Mouse (Mus musculus) naive thymus-derived CD4-positive, alpha-beta T cell, adult 2 months (primary cell): Measurements from ENCODE around the gene Sept9.

ENCODE experiments used
- DNase-seq: peaks from one replicate; pipeline ENCODE4 v3.0.0-alpha.2; 2011; ENCODE audit warnings: low read depth

Sept9 gene

DNA sequence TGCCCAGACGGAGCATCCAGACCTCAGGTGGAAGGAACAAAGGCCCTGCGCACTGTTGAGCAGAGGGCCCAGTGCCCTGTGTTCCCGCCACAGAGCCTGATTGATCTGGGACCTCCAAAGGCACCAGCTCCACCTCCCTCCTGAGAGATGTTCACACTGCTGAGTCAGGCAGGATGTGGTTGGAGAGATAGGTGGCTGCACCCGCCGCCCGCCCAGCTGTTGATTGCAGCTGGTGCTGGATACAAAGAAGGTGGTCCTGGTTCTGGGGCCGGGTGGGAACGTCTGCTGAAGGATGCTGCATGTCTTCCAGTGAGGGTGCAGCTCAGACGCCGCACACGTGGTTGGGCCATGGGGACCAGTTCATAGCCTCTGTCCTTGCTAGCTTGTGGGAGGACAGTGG is 93.0 kb downstream of the Sept9 start:
- DNase-seq: peak; percentile 81

DNA sequence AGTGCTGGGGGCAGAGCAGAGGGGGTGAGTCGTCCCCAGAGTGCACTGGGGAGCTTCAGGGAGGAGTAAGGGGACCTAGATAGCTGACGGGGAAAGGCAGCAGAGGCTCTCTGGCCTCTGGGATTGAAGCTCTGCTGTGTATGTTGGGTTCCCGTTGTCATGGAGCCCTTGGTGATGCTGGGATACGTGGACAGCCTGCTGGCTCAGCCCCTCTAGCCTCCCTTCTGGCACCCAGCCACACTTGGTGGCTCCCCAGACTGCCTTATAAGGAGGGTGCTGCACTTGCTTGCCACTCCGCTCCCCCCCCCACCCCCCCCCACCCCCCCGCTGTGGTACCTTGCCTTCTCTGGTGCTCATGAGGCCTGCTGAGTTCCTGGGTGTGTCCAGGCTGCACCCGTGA is 95.8 kb downstream of the Sept9 start:
- DNase-seq: peak; percentile 48

DNA sequence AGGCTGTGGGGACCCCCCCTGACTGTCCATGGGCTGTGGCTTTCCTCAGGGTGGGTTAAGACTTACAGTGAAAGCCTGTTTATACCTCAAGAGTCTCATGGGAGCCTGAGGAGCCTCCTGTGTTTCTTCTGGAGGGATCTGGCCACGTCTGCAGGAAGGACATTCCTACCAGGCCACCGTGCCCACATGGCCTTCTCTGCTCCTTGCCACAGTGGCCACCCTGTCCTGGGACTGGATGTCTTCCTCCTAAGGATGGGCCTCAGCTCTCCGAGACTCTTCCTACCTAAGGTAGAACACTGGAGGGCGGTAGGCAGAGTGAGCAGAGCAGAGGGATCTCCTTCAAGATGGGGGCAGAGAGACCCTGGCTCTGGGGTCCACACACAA is 96.6 kb downstream of the Sept9 start:
- no peak for DNase-seq

DNA sequence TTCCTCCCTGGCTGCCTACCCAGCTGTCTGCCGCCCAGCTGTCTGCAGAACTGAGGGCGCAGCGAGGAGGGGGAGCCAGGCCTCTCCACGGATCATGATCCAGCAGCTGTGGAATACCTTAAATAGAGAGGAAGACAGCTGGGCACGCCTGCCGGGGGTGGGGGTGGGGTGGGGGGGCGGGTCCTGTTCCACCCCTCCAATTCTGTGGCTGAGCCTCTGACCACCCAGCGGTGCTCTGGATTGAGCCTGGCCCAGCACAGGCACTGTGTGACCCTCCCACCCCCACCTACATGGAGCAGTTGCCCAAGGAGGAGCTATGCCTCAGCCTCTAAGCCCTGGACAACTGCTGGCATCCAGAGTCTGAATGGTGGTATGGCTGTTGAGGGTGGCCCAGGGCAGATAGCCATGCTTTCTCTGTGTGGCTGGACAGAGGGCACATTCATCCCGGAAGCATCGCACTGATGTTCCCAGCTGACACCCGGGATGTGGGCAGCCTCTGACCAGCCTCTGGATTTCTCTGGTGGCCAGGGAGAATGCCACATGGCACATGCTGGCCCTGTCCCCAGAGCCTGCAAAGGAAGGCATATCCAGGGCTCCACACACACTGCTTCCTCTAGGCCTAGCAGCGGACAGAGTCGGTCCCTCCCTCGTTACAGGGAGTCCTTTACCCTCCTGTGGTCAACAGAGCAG is 97.2 kb downstream of the Sept9 start:
- no peak for DNase-seq

DNA sequence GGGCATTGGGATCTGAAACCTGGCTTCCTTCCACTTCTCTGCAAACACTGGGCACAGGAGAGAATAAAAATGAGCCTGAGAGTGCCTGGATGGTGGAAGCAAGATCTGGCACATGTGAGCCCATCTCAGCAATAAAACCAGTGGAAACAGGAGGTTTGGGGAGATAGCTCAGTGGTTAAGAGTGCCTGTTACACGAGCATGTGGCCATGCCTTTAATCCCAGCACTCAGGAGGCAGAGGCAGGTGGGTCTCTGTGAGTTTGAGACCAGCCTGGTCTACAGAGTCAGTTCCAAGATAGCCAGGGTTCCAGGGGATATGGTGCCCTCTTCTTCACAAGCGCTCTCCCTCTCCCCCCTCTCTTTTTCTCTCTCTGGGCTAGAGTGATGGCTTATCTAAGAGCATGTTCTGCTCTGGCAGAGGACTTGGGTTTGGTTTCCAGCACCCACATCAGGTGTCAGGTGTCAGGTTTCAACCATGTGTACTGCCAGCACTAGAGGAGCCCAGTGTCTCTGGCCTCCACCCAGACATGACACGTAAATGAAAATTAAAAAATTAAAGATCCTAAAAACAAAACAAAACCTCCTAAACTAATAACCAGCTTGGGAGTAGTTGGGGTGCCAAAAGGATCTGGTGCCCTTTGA is 97.8 kb downstream of the Sept9 start:
- no peak for DNase-seq

DNA sequence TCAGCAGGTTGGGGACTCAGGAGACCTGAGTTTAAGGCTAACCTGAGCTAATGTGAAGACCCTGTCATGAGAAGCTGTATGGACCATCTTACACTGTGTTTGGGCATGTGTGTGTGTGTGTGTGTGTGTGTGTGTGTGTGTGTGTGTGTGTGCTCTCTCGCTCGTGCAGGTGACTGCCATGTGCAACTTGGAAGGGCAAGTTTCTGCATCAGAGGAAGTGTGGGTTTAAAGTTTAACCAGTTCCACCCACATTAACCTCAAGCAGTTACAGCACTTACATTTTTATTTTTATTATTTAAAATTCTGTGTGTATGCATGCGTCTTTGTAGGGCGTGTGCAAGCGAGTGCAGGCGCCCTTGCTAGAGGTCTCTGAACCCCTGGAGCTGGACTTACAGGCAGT is 100.3 kb downstream of the Sept9 start:
- DNase-seq: peak; percentile 76

DNA sequence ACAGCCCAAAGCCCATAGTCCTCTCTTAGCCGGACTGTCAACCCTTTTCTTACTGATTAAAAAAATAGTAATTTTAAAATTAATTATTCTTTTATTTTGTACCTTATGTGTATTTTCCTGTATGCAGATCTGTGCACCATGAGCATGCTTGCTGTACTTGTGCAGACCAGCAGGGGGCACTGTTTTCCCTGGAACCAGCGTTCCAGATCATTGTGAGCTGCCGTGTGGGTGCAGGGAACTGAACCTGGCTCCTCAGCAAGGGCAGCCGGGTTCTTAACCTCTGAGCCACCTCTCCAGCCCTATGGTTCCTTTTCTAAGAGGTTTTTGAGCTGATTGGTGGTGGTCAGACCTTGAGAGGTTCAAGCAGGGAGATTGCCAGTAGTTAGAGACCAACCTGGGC is 101.3 kb downstream of the Sept9 start:
- DNase-seq: peak; percentile 53

DNA sequence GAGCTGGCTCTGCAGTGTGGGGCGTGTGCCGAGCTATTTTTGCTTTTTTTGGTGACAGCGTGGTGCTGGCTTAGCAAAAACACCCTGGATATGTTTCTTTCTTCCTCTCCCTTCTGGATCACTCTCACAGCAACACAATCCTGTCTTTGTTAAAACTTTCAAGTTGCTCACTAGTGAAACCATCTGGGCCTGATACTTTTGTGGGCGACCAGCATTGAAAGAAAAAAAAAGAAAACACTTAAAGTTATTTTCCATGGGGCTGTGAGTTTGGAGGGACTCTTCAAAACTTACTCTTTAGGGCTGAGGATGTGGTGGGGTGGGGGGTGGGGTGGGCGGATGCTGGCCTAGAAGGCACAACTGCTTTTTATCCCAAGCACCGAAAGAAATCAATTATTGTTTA is 102.3 kb downstream of the Sept9 start:
- DNase-seq: peak; percentile 71

DNA sequence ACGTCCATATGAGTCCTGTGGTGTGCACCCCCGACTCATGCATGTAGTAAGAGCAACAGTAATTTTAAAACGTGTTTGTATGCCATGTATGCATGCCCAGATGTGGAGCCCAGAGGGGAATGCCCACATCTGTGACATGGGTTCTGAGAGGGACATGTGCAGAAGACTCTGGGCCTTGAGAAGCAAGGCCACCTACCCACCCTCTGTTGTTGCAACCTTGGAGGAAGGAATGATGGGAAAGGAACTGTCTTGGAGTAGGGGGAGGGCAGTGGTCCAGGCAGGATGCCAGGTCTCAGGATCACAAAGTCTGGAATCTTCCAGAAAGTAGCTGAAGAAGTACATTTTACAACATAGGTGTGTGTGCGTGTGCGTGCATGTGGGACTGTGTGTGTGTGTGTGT is 102.9 kb downstream of the Sept9 start:
- no peak for DNase-seq

DNA sequence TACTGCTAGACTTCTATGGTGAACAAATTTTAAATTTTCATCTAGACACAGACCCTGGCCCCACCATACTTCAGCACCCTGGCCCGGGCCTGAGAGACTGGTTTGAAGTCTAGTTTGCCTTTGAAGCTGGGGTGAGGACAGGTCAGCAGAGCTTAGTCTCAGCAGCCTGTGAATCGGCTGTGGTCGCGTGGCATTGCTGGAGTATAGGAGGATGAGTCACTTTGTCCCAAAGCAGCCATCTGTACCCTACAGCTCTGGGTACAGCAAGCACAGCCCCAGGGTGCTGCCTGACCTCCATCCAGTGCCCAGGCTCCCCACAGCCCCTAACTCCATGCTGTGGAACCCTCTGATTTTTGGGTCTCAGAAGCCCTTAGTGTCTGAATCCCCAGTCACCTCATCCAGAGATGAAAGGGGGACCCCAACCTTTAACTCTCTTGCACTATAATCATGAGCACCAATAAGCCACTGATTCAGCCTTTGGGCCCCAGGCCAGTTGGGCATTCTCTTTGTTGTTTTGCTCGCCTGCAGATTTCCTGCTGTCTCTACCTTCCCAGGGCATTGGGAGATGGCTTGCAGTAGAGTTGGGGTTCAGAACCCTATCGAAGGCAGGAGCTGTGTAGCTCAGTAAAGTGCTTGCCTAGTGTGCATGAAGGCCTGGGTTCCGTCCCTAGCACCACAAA is 106.2 kb downstream of the Sept9 start:
- DNase-seq: no peak

DNA sequence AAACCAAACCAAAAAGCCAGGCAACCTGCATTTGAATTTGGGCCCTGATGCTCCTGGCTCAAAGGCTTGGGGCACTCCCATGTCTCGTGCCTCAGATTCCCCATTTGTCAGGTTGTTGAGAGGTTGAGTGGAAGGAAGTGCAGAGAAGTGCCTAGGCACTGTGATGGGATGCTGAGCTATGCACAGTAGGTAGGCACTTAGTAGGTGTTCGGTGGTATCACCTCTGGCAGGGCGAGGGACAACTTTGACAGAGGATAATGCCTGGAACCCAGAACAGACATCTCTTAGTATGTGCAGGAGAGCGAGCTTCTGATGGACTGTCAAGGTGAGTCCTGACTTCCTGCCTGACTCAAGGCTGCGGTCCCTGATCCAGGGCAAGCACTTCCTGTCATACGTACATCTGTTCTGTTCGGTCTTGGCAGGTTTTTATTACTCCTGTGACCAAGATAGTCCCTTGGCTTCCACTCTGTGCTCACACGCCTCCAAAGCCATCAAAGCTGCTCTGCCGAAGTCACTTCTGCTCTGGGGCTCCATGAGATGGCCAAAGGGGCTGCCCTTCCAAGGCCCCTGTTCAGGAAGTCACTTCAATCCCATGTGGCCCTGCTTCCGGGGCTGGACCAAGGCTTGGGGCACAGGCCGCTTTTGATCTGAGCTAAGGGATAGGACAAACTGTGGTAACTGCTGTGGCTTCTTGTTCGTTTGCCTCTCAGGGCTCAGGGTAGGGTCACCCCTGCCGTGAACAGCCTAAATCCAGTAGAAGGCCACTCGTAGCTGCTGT is 107.0 kb downstream of the Sept9 start:
- peak; percentile 63 for DNase-seq

DNA sequence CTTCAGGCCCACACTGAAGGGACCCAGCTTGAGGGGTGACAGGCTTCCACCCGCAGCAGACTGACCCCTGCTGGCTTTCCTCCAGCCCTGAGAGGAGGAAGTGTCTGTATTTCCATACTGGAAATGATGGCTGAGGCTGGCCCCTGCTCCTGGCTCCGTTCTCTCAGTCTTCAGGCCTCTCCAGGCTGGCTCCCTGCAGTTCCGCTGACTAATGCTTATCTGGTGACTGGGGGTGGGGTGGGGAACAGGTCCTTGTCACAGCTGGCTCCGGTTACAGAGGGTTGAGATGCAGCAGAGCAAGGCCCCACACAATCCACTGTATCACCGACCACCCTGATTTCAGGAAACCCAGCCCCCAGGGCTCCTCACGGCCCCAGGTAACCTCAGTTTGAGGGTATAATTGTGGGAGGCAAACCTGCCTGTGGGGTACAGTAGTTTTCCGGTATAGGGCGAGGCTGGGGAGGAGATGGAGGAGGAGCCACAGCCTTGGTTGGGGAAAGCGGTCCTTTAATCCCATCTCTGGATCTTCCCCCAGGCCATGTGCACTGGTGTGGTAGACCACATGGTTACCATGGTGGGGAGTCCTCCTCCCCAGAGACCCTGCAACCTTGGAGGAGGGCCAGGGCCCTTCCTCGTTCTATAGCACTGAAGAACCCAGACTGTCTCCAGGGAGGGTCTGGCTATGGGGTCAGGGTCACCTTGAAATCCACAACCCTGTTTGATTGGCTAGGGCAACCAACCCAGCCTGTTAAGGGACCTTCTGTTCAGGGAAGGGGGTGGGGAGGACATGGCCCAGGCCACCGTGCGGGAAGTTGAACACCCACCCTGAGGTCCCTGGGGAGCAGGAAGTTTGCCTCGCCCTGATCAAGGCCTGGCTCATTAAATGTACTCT is 108.7 kb downstream of the Sept9 start:
- DNase-seq: peak; percentile 57

DNA sequence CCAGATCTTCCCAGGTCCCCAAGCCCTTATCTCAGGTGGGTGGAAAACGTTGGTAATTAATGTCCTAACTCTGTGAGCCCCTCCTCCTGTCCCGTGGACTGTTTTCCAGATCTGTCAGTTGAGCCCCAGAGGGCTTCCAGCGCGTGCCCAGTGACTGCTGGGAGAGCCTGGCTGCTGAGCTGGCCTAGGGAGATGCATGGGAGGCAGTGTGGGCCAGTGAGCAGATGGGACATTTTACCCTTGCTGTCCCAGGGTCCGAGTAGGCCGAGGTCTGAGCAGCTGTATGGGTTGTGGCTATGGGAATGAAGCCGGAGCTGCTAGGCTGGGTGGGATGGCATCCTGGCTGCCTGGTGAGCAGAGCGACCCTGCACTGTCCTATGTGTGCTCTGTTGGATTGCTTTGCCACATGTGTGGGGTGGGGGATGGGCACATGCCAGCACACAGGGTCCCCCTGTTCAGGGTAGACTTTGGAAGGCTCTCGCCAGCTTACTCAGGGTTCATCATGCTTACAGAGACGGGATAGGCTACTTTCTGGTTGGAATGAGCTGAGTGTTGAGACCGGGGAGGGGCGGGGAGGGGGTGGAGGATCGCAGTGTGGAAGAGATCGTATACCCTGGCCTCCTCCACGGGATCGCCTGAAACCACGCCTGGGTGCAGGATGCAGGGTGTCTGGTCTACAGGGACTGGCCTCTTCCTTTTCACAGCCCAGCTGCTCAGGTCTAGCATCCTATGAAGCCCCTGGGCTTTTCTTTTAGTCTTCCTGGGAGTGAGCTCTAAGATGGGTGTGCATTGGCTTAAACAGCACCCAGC is 109.9 kb downstream of the Sept9 start:
- DNase-seq: peak; percentile 24

DNA sequence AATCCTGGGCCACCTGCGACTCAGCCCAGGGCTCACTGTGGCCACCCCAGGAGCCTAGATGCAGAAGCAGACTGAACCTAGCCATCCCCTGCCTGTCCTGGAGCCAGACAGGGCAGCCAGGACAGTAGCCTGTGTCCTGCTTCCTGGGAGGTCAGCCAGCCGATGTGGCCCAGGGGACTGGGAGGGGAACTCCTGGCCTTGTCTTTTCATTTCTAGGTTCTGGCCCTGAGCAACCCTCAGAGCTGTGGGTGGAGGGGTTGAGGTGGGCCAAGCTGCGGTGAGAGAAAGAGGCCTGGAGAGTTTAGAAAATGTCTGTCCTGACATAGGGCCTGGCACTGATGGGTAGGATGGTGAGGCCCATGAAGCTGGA is 110.4 kb downstream of the Sept9 start:
- DNase-seq: peak; percentile 25

DNA sequence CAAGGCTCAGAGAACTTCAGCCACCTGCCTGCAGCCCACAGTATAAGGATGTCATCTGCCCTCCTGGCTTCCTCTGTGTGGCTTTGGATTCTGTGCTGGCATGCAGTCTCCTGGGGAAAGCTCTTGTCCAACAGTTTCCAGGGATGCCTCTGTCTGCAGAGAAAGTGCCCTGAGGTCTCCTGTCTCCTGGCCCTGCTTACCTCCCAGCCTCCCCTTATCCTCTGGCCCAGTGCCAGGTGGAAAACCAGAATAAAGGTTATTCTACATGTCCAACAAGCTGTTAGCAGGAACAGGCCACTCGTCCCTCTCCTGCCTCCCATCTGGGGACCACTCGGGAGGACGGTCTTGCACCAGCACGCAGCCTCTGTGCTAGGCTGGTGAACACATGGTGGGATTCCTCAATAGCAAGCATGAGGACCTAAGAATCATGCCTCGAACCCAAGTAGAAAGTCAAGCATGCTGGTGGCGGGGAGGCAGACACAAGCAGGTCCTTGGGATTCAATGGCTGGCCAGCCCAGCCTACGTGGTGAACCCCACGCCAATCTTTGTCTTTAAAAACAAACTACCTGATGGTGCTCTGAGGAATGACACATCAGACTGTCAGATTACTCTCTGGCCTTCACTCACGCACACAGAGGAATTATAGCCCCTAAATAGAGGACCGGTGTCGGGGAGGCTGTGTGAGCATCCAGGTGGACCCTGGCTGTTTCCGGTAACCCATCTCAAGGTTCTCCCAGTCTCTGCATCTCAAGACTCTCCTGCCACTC is 111.1 kb downstream of the Sept9 start:
- peak; percentile 23 for DNase-seq

DNA sequence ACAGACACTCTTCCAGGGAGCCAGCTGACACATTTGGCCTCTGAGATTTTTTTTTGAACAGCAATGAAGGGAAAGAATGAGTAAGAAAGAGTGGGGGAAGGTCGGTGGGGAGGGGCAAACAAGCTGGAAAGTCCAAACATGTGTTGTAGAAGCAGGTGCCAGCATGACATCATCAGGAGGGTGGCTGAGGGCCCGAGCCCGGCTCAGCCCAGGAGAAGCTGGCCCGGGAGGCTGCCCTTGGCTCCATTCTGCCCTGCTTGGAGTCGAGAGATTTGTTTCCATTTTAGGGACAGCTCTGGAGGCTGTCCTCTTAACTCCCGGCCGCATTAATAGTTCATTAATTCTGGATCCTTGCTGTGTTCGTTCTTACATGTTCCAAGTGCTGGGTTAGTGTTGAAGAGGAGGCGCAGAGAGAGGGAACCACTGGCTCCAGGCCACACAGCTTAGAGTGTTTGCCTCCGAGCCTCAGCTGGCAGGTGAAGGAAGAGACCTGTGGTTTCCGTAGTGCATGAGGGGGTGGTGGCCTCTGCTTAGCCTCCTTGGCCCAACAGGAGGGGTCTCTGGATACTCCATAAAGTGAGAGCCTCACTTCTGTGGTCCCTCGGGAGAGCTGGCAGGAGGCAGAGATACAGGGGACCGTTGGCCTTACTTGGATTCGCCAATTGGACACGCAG is 111.8 kb downstream of the Sept9 start:
- DNase-seq: peak; percentile 64

DNA sequence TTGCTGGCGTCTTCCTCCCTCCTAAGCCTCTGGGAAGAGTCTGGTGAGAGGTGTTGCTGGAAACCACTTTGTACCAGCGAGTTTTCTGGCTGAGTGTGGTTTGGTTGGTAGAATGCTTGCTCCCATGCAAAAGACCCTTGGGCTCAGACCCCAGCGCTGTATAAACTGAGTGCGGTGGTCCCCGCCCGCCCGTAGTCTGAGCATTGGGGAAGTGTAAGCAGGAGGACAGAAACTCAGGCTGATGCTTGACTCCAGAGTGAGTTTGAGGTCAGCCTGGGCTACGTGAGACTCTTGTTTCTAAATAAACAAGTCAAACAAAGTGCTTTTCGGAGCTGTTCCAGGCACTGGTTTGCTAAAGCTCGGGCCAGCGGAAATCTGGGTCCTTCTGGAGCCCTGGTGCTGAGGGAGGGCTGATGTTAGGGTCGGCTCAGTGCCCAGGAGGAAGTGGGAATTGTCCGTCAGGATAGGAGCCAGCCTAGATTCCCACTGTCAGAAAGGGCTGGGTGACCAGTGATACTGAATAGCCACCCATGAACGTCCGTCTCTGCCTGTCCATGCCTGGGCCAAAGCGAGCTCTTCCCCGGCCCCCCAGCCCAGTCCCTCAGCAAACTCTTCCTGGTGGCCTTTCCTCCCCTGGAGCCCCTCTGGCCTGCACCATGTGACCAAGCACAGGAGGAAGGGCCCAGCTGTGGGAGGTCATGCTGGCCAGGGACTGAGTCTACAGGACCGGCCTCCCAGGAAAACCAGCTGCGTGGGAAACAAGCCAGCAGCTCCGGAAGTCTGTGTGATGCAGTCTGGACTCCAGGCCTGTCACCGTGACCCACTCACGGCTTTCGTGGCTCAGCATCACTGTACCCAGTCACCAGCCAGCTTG is 112.8 kb downstream of the Sept9 start:
- DNase-seq: no peak

DNA sequence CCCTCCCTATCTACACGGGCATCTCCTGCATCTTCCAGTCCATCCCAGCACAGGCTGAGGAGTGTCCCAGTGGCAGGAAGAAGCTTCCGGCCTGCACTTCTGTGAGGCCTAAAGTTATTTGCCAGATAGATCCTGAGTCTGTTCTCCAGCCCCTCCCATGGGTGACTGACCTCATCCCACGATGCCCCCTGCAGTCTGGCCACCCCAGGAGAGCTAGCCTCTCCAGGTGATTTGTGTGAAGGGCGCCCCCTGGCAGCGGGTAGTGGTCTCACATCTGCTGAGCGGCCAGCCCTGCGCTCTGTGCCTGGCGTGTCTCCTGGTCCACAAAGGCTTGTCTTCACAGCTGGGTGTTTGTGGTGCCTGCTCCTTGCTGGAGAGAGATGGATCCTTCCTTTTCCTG is 113.5 kb downstream of the Sept9 start:
- DNase-seq: peak; percentile 79

DNA sequence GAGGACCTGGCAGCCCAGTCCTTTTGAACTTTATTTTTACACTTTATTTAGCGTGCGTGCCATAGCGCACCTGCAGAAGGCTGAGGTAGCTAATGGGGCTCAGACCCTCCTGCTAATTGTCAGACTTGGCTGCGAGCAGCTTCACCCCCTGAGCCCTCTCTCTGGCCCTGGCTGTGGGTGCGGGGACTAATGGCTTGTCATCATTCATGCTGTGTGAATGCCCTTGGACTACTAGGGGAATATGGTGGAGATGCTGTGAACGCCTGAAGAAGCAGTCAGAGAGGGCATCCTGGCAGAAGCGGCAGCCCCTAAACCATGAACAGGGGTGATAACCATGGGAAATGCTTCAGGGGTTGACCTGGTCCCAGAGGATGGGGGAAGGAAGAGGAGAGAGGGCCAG is 114.0 kb downstream of the Sept9 start:
- no peak for DNase-seq
